Mouse (Mus musculus) urinary bladder, adult 18-20 months (tissue): ENCODE data around the gene Rab6b.
"Not testable (repeated sequence)": the region's sequence is repeated elsewhere in the genome, so short reads cannot be mapped to it uniquely, and the experiment has no call there.

Experiments
- DNase-seq, 2 experiments: peaks; one replicate each; pipeline ENCODE4 v3.0.0; 2022; ENCODE audit warnings: low spot score in 2 of 2, mixed read lengths in 2 of 2

Gene Rab6b

DNA sequence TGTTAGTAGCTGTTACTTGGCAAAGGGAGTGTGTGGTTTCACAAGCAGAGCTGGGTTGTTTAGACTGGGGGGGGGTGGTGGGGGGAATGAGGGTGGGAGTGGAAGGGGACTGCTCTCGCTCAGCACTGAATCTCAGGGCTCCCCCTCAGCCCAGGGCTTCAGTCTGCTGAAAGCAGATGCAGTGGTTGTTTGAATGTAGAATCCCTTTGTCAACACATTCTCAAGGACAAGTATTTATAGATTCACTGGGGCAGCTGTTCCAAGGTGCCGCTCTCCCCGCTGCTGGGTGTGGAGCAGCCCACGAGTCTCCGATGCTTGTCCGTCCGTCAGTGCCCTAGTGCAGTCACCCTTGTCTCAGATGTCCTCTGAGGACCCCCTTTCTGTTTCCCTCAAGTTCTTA lies 29.7 kb downstream of the Rab6b start:
- no peak for DNase-seq

DNA sequence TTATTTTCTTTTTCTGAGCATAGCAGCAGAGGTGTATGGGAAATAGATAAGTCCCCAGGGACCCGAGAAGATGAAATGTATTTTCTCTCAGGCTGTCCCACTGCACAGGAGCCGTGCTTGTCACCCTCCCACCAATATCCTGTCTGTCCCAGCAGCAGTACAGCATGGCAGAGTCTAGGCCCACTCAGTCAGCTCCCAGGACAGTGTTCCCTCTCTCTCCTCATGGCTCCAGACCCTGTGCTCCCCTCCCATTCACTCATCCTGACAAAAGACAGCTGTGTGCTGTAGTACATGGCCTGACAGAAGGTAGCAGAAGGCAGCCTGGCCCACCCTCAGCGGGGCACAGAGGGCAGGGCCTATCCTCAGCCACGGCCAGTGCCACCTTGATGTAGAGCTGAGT lies 32.3 kb downstream of the Rab6b start:
- no peak for DNase-seq

DNA sequence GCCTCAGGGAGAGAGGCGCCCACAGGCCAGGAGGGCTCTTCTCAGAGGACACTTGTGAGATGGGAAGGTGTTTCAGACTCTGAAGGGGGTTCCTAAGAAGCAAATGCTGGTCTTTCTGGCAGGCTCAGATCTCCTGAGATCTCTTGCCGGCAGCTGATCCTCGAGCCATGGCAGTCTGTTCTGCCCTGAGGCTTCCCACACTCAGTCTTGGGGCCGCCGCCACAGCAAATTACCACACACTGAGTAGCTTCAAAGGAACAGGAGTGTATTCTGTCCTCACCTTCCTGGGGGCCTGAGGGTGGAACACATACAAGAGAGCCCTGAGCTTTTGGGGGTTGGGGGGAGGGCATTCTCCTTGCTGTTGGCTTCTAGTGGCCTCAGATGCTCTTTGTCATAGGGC lies 33.8 kb downstream of the Rab6b start:
- DNase-seq: no peak

DNA sequence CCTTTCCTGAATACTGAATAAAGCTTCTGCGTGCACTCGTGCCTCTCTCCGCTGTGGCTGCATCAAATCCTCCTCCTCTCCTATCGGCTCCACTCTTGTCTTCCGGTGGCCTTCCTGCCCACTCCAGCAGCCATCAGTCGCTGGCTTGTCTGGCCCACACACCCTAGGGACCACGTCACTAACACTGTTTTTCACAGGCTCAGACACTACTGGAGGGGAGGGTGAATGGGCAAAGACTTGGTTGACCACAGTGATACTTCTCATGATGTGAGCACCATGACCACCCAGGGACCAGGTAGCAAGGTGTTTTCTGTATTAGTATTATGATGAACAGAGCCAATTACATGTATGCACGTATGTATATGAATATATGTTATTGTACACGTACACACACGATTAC lies 34.7 kb downstream of the Rab6b start:
- no peak for DNase-seq

DNA sequence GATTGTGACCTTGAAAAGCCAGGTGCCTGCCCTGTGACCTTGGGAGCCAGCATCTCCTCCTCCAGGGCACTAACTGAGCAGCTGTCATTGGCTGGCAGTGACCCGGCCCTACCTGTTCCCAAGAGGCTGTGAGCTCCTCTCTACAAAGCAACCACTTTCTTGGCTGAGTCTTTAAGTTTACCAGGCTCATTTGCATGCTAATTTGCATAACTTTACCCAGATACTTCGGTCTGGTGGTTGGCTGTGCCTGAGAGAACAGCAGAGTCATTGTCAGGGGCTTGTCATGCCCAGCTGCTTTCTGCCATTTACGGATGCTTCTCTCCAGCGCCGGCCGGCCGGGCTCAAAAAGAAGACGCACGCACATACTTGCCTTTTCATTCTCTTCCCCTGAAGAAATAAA lies 35.1 kb downstream of the Rab6b start:
- no peak for DNase-seq

DNA sequence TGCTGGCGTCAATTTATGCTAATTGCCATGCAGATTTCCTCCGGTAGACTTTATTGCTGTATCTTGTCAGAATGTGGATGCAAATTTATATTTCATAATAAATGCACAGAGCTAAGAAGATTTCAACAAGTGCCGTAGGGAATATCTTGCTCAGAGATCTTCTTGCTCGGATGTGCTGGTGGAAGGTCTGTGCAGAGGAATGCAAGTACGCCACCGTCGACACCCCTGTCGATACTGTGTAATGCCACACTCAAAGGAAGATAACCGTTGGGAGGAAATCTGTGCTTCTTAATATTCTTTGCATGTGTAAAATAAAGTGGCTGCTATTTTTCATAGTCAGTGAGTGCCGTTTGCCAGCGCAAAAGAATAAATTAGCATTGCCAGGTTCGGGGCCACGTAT lies 35.5 kb downstream of the Rab6b start:
- DNase-seq: no peak

- DNase-seq: no peak
Measured at GRCm38 (mm10) chr9:103149074-103149799, 37.6 kb downstream of the Rab6b start.

DNA sequence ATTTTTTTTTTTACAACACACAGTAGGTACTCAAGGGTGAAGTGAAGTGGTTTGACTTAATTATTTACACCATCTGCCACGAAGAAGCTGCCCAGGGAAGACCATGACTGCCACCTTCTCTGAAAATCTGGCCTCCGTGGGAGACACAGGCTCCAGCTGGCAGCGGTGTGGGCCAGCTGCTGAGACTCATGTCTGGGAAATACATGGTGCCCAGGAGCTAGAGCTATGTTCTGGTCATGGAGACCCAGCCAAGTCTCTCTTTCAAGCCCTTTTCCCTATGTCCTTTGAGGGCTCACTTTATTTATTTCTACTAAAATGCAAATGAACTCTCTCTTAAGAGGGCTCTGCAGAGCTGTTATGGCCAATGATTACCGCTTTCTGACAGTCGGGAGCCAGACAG lies 41.7 kb downstream of the Rab6b start:
- DNase-seq: no peak

DNA sequence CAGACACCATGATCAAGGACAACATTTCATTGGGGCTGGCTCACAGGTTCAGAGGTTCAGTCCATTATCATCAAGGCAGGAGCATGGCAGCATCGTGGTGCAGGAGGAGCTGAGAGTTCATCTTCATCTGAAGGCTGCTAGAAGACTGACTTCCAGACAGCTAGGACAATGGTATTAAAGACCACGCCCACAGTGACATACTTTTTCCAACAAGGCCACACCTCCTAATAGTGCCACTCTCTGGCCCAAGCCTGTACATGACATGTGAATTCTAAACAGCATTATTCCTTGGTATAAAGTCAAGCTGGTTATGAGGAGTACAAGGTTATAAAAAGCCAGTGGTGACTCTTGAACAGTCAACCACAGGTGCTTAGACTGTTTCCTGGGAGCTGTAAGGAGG lies 43.0 kb downstream of the Rab6b start:
- DNase-seq: no peak

DNA sequence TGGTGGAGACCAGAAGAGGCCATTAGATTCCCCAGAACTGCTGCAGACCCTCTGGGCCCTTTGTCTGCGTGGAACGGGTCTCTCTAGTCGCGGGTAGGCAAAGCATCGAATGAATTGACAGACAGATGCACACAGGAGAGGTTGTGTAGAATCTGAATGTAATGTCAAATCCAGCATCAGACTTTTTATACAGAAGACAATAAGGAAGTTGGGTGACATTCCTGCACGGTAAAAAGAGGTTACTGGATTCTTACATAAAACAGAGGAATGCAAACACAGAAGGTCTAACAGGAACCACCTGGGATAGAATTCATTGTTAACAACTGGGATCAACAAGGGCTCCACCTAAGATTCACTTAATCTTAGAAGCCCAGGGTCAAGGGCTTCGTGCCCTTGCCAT lies 43.6 kb downstream of the Rab6b start:
- not testable (repeated sequence) for DNase-seq

GRCm38 (mm10) chr9:103163806-103164205 lies 52.2 kb downstream of the Rab6b start:
- no peak for DNase-seq

GRCm38 (mm10) chr9:103168046-103168445 lies 56.5 kb downstream of the Rab6b start:
- DNase-seq: no peak

DNA sequence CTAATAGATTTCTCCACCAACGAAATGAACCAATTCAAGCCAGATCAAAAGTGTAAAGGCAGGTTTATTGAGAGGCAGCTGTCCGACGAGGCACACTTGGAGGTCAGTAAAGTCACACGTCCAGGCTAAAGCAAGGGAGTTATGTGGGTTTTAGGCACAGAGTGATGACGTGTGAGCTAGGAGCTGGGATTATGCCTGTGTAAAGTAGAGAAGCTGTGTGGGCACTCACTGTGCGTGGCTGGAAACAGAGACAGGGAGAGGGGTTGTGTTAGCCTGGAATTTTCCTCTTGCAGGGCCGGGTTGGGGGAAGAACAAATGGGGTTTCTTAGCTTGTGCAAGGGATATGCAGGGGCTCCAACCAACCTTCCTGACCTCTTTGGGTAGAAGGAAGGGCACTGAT lies 57.2 kb downstream of the Rab6b start:
- DNase-seq: no peak

GRCm38 (mm10) chr9:103174771-103175519 lies 63.4 kb downstream of the Rab6b start:
- no peak for DNase-seq

DNA sequence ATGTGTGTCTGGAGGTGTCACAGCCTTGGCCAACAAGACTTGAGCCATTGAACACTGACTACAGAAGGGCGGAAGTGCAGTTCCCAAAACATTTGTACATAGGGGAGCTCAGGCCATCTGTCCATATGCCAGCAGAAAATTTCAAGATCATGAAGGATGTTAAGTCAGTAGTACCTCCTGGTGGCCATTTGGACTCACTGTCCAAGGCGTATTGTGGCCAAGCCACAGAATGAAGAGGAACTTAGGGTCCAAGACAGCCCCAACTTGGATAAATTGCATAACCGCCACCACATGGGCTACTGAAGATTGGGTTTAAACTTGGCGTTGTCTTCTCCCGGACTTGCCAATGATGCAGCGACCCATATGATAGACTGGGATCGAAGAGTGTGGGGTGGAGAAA lies 64.1 kb downstream of the Rab6b start:
- no peak for DNase-seq

DNA sequence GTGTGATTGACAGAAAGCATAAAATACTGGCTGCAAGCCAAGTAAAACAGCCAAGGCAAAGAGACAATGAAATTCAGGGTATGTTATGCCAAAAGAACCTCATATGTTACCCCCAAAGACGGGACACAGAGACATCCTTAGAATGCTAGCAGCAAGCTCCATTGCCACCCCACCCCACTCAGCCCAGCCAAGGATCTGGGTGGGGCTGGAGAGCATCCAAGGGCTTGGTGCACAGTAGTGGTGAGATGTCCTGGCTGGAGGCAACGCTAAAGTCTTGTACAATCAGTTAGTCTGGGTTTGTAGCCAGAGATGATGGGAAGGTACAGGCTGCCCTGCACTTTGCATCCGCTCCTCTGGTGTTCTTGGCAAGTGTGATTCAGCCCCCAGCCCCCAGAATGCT lies 68.7 kb downstream of the Rab6b start:
- peak; percentile 33 to 63 for DNase-seq

DNA sequence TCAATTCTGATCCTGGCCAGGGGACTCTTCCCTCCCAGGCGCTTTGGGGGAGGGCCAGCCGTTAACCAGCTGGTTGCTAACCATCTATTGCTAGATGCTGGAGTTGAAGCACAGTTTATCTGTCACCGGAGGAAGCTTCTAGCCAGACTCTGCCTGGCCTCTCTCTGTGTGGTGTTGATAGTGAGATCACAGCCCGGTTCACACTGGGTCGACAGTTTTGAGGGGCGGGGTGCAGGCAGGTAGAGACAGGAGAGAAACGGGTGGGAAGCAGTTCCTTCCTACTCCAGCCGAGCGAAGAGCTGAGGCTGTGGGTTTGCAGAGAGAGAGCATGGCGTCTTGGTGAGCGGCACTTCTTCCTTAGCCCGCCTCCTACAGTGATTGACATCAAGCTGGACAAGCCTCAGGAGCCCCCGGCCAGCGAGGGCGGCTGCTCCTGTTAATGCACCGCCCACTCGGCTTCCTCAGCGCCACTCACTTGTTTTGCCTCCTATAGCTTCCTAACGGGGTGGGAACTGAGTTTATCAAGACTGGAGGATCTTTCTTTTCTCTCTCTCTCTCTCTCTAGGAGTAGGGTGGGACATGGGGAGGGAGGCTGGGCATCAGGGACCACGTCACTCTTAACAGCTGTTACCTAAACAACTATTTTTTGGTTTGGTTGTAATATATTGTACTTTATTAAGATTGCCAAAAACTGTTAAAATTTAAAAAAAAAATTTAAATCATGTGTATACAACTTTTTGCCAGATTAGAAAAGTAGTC lies 69.4 kb downstream of the Rab6b start:
- DNase-seq: peak; percentile 41 to 62

DNA sequence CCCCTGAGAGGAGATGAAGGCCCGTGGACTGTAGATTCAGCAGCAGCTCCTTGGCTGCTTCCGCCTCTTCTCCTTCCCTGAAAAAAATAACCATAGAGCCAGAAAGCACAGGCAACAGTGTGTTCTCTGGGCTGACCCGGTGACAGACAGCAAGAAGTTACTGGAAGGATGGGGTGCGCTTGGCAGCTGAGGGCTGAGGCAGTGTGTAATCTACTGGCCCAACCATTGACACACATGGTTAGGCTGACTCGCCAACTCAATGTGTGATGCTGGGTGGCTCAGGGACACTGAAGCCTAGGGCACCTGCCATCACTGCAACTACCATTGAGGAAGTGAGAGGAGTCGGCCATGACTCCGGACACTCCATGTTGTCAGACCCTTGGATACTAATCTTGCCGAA lies 70.3 kb downstream of the Rab6b start:
- no peak for DNase-seq

DNA sequence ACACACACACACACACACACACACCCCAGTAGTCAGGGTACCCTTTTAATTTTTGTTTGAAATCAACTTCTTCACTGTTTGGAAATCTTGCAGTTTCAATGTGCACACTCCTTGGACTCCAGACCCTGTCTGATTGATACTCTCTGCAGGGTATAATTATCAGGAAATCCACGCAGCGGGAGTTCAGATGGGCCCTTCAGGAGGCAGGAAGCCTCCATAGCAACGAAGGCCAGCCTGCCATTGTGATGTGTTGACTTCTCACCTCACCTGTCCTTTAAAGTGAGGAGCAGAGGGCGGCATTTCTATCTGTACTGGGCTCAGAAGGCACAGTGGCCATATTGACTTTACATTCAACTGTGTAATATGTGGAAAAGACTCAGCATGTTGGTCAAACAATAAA lies 73.3 kb downstream of the Rab6b start:
- no peak for DNase-seq

DNA sequence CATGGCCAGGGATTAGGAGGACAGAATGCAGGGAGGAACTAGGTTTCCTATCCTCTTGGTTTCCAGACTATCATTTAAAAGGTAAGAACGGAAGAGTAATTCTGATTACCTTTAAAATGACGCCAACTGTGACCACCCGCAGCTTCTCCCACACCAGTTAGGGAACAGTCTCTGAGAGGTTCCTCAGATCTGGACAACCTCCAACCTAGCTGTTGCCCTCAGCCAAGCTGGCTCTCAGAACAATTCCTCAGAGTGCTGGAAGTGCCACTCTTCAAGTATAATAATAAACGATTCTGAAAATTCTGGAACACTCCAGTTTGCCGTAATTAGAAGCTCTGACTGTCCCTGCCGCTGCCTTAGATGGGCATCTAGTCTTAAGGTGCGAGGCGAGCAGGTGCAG lies 74.4 kb downstream of the Rab6b start:
- no peak for DNase-seq

GRCm38 (mm10) chr9:103186747-103187146 lies 75.2 kb downstream of the Rab6b start:
- no peak for DNase-seq

GRCm38 (mm10) chr9:103188416-103188815 lies 76.8 kb downstream of the Rab6b start:
- no peak for DNase-seq
